Mouse (Mus musculus) liver, embryonic 16.5 days (tissue): ENCODE results near the gene Cel. TPM values are rescaled to one million over a fixed set of nuclear protein-coding genes. Genes with fewer than 3 reads are reported as not detected.

ENCODE experiments used
- ATAC-seq: fragments of 200-750 bp; cut with Nextera tagmentation; 2 replicates; pipeline ENCODE4 v1.8.0; 2017; ENCODE audit warnings: low read depth, mild to moderate bottlenecking, moderate number of reproducible peaks, moderate library complexity
- H3K27ac ChIP-seq: fragments of 300-500 bp; sonication (generic); 2 replicates; pipeline ENCODE4 v1.5.1; 2014; ENCODE audit warnings: mild to moderate bottlenecking, low read length
- H3K27me3 ChIP-seq: fragments of 300-500 bp; sonication (generic); 2 replicates; pipeline ENCODE4 v1.6.1; 2014; ENCODE audit warnings: low read depth, low read length, mixed read lengths; ENCODE audit not compliant: control insufficient read depth, insufficient read depth
- H3K36me3 ChIP-seq: fragments of 300-500 bp; sonication (generic); 2 replicates; pipeline ENCODE4 v1.6.1; 2014; ENCODE audit warnings: mild to moderate bottlenecking; ENCODE audit not compliant: control insufficient read depth, insufficient read depth
- H3K4me1 ChIP-seq: fragments of 300-500 bp; sonication (generic); 2 replicates; pipeline ENCODE4 v1.6.1; 2014; ENCODE audit warnings: low read depth, low read length, mixed read lengths; ENCODE audit not compliant: control insufficient read depth
- H3K4me2 ChIP-seq: fragments of 300-500 bp; sonication (generic); 2 replicates; pipeline ENCODE4 v1.6.1; 2014; ENCODE audit warnings: low read depth, low read length, mixed read lengths
- H3K4me3 ChIP-seq: fragments of 300-500 bp; sonication (generic); 2 replicates; pipeline ENCODE4 v1.5.1; 2014; ENCODE audit warnings: low read depth, mild to moderate bottlenecking, low read length
- H3K9ac ChIP-seq: fragments of 300-500 bp; sonication (generic); 2 replicates; pipeline ENCODE4 v1.6.1; 2014; ENCODE audit warnings: low read depth, low read length
- H3K9me3 ChIP-seq: fragments of 300-500 bp; sonication (generic); replicated peaks from 2 replicates; pipeline ENCODE4 v1.6.1; 2016; ENCODE audit warnings: low read length; ENCODE audit not compliant: control insufficient read depth
- WGBS: fragments of 180-500 bp; shearing (Covaris S2); extraction: QIAGEN DNeasy Blood & Tissue Kit; methylation state at CpG from one replicate; pipeline ENCODE4 v1.1.7; 2014; ENCODE audit not compliant: insufficient replicate concordance; 5-methylcytosine and 5-hydroxymethylcytosine counted together
- polyA plus RNA-seq: library from polyadenylated mRNA; unstranded; fragments of >200 nt; fragmentation: Nextera tagmentation; extraction: Ambion mirVana; gene quantifications from 2 replicates; pipeline ENCODE4 v1.2.1, GENCODE M21; 2015

The Cel gene
- polyA plus RNA-seq, 1 experiment from 2014 or later = 9.7 TPM

GRCm38 (mm10) chr2:28591479-28591878 lies 28.3 kb upstream of the Cel start:
- Histone ChIP-seq H3K27me3 (no peaks in the 10 kb centered on the region), H3K4me2 (no peak overlapping the region), H3K9me3 (no peaks in the 10 kb centered on the region), H3K4me1 (peaks cover 20% of the 10 kb centered on the region), H3K9ac (no peak overlapping the region), H3K27ac (no peak overlapping the region), H3K36me3 (no peaks in the 10 kb centered on the region), H3K4me3 (no peak overlapping the region)
- WGBS = 30% methylated on average over 2 of the region's 2 CpGs
- no peak for ATAC-seq

DNA sequence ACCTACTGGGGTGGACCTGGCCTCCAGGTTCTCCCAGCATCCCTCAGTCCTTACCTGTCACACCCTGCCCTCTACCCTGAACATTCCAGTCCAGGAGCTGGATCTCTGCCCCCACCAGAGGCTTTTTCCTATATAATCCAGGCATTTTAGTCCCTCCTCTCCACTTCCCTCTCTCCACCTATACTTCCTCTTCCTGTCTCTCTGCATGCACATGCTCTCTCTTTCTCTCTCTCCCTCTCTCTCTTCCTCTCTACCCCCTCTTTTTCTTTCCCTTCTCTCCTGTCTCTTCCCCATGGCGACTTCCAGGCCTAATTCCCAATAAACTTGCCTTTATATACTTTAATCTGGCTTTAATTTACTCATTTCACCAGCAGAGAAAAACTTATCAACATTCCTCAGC lies 25.4 kb upstream of the Cel start:
- no peak overlapping the region for H3K27ac ChIP-seq

DNA sequence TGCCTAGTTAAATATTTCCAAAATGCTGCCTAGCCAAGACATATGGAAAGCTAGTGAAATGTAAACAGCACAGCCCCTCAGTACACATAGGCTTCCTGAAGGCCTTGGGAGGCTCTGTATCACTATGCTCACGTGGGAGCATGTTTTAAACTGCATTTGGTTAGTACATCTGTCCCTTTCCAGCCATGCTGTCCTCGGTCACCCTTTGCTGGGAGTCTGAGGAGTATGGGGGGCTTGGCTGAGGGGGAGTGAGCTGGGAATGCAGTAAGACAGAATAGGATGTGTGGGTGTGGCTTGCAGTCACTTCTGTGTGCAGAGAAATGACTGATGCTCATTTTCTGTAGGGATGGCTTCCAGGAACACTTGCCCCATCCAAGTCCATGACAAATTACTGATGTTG lies 22.5 kb upstream of the Cel start:
- Histone ChIP-seq H3K4me2 (no peak overlapping the region), H3K9me3 (no peaks in the 10 kb centered on the region), H3K4me1 (peaks cover 14% of the 10 kb centered on the region), H3K36me3 (no peaks in the 10 kb centered on the region), H3K27me3 (no peaks in the 10 kb centered on the region), H3K27ac (no peak overlapping the region), H3K9ac (no peak overlapping the region), H3K4me3 (no peak overlapping the region)
- no peak for ATAC-seq
- 34% methylated on average over 2 of the region's 2 CpGs for WGBS

More for the DNA sequence above, 25.4 kb upstream of the Cel start:
- ATAC-seq = no peak
- Histone ChIP-seq H3K36me3 (no peaks in the 10 kb centered on the region), H3K9ac (no peak overlapping the region), H3K27me3 (no peaks in the 10 kb centered on the region), H3K4me3 (no peak overlapping the region), H3K4me2 (no peak overlapping the region), H3K9me3 (no peaks in the 10 kb centered on the region), H3K4me1 (peaks cover 5% of the 10 kb centered on the region)
- WGBS = 7% methylated on average over 1 of the region's 1 CpGs

DNA sequence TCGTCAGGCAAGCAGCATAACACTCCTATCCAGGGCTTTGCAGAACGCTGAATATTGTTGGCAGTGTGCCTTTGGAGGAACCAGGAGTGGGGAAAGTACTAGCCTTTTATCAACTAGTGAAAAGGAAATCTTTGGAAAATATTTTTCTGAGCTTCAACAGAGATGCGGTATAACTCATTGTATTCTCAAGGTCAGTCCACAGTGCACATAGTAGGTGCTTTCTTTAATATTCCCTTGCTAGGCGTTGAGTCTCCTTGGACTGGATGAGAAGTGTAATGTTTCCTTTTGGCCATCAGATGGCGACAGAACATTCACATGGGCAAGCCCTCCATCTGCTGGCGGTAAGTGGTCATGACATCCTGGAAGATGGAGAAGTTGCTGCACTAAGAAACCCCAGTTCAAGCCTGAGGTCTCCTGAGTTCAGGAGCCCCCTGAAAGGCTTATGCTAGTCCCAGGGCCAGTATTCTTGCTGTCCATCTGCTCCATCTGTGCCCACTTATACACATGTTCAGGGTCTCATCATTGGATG lies 21.9 kb upstream of the Cel start:
- Histone ChIP-seq H3K4me1 (peaks cover 14% of the 10 kb centered on the region), H3K4me3 (no peak overlapping the region), H3K9ac (no peak overlapping the region), H3K4me2 (no peak overlapping the region), H3K36me3 (no peaks in the 10 kb centered on the region), H3K27me3 (no peaks in the 10 kb centered on the region), H3K27ac (no peak overlapping the region), H3K9me3 (no peaks in the 10 kb centered on the region)
- 18% methylated on average over 6 of the region's 6 CpGs for WGBS
- no peak for ATAC-seq

DNA sequence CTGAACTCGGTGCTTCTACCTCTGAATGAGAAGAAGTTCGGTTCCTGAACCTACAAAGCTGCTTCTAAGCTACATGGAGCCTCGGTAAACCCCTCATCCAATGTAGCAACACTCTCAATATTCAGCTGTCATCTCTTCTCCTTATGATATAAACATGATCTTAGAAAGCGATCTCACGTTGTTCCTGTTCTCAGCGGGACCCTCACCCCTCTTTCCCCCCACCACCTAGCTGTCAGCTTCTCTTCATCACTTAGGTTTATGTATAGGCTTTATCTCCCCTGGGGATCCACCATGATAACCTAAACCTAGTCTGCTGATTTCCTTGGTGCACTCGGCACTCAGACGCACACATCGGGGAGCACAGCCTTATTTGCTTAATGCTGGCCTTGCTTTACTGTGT lies 20.4 kb upstream of the Cel start, which contains the start of gene Gtf3c5:
TSS of gene Gtf3c5 (minus strand) at position 101 of the 400 bp plus-strand sequence.
- ATAC-seq = no peak
- Histone ChIP-seq H3K36me3 (no peaks in the 10 kb centered on the region; the same call in 1 of the 2 replicates), H3K9ac (peak within 1 kb of the TSS; percentile 75), H3K9me3 (no peaks in the 10 kb centered on the region), H3K27ac (peak within 1 kb of the TSS; percentile 81), H3K4me1 (peaks cover 14% of the 10 kb centered on the region), H3K27me3 (no peaks in the 10 kb centered on the region), H3K4me2 (peak within 1 kb of the TSS; percentile 85), H3K4me3 (peak within 1 kb of the TSS; percentile 92)
- 68% methylated on average over 9 of the region's 9 CpGs for WGBS

- peak overlapping the region; percentile 92 for H3K4me3 ChIP-seq
- H3K36me3 ChIP-seq = no peaks in the 10 kb centered on the region; the same call in 1 of the 2 replicates
- peaks cover 14% of the 10 kb centered on the region for H3K4me1 ChIP-seq
- H3K27me3 ChIP-seq = no peaks in the 10 kb centered on the region
- H3K9ac ChIP-seq = peak overlapping the region; percentile 75
- peak overlapping the region; percentile 81 for H3K27ac ChIP-seq
- peak overlapping the region; percentile 85 for H3K4me2 ChIP-seq
- peak; percentile 87 for ATAC-seq
- no peaks in the 10 kb centered on the region for H3K9me3 ChIP-seq
- WGBS = under 1% methylated on average over 56 of the region's 56 CpGs
These were observed 19.6 kb upstream of the Cel start for GRCm38 (mm10) chr2:28582647-28583353.

DNA sequence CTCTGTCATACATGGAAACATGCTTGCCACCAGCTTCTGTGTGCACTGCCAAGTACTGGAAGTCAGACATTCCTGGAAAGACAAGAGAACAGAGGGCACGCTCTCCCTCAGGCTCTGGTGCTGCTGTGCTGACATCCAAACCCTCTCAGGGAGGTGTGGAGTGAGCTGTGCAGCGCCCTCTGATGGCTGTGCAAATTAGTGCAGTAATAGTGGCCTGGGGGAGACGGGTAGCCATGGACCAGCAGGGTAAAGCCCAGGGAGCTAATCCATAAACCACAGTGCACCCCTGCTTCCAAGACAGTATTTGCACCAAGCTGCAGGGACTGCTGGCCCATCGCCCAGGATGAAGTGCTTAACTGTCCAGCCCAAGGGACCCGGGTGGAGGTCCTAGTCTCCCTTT lies 14.8 kb upstream of the Cel start:
- no peak overlapping the region for H3K27ac ChIP-seq
- ATAC-seq = no peak
- H3K4me2 ChIP-seq = no peak overlapping the region
- peaks cover 7% of the 10 kb centered on the region for H3K4me1 ChIP-seq
- H3K9ac ChIP-seq = no peak overlapping the region
- H3K27me3 ChIP-seq = no peaks in the 10 kb centered on the region
- H3K36me3 ChIP-seq = peaks cover 21% of the 10 kb centered on the region; the same call in 1 of the 2 replicates
- no peak overlapping the region for H3K4me3 ChIP-seq
- 75% methylated on average over 5 of the region's 5 CpGs for WGBS
- H3K9me3 ChIP-seq = no peaks in the 10 kb centered on the region

DNA sequence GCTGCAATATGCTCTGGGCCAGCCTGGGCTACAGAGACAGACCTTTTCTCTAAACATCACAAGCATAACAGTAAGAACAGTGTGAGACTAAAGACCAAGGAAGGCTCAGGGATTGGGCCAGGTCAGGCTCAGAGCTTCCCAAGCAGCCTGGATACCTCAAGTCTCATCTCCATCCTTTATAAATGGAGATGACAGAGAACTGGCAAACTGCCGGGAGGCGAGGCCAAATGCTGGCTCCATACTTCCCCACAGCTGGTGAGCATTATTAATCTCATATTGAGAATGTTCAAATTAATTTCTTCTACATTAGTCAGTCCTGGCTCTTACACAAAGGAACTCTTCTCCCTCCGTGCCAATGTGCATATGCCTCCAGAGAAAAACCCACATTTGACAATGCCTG lies 13.6 kb upstream of the Cel start:
- Histone ChIP-seq H3K36me3 (peaks cover 33% of the 10 kb centered on the region), H3K9ac (no peak overlapping the region), H3K4me3 (no peak overlapping the region), H3K4me2 (no peak overlapping the region), H3K4me1 (peaks cover 1% of the 10 kb centered on the region; the same call in 1 of the 2 replicates), H3K27ac (no peak overlapping the region), H3K27me3 (no peaks in the 10 kb centered on the region), H3K9me3 (no peaks in the 10 kb centered on the region)
- no peak for ATAC-seq
- 84% methylated on average over 3 of the region's 3 CpGs for WGBS

DNA sequence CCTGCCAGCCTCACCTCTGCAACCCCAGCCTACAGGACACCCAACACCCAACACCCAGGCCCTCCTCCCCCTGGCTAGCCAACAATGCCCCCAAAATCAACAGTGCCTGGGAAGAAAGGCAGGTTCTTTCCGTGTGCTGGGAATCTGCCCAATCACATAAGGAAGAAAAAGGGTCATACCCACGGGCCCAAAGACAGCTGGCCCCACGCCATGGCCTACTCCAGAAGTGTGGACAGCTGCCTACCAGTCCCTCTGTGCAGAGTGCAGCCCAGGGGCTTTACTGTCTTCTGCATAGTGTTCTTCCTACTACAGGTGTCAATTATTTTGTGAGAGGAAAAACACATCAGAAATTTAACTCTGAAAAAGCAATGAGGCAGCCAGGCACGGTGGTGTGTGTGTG lies 12.1 kb upstream of the Cel start:
- H3K9ac ChIP-seq = no peak overlapping the region
- no peaks in the 10 kb centered on the region for H3K27me3 ChIP-seq
- WGBS = 77% methylated on average over 4 of the region's 4 CpGs
- no peak for ATAC-seq
- H3K4me2 ChIP-seq = no peak overlapping the region
- no peak overlapping the region for H3K4me3 ChIP-seq
- H3K4me1 ChIP-seq = no peaks in the 10 kb centered on the region
- H3K9me3 ChIP-seq = no peaks in the 10 kb centered on the region
- H3K27ac ChIP-seq = no peak overlapping the region
- H3K36me3 ChIP-seq = peaks cover 43% of the 10 kb centered on the region
